Mouse (Mus musculus): ENCODE data around the gene Golga3. TPM values are rescaled to one million over a fixed set of nuclear protein-coding genes. Genes with fewer than 3 reads are reported as not detected.

The Golga3 gene
- polyA plus RNA-seq, 1 experiment from 2014 or later = 26.0 TPM

GRCm38 (mm10) chr5:110269141-110270101, 92.9 kb downstream of the Golga3 start, which contains the start of gene Pgam5:
Gene Pgam5, minus strand, starts transcription at chr5:110269913.
- WGBS = under 1% methylated on average over 62 of the region's 66 CpGs
- peak within 1 kb of the TSS; percentile 24; the same call in 1 of the 2 replicates for H3K27ac ChIP-seq (ENCODE audit: low read depth, low read length)
- H3K27me3 ChIP-seq (ENCODE audit: control insufficient read depth, insufficient read depth, low read length) = no peaks in the 10 kb centered on the region
- peak within 1 kb of the TSS; percentile 93 for H3K4me2 ChIP-seq (replicated peaks; ENCODE audit: low read depth, low read length)
- DNase-seq (ENCODE audit: low spot score) = peak; percentile 97
- ATAC-seq (ENCODE audit: low FRiP score) = peak; percentile 92
- H3K4me3 ChIP-seq (ENCODE audit: low read depth, low read length) = peak within 1 kb of the TSS; percentile 97
- peaks cover 12% of the 10 kb centered on the region; the same call in 1 of the 2 replicates for H3K36me3 ChIP-seq (ENCODE audit: control insufficient read depth, insufficient read depth, low read length)
- H3K9ac ChIP-seq (ENCODE audit: low read depth, low read length) = peak within 1 kb of the TSS; percentile 93
- H3K9me3 ChIP-seq (ENCODE audit: control insufficient read depth, low read length) = no peaks in the 10 kb centered on the region
- H3K4me1 ChIP-seq (replicated peaks; ENCODE audit: control insufficient read depth, insufficient read depth, low read length) = no peaks in the 10 kb centered on the region

GRCm38 (mm10) chr5:110270242-110270641, 93.7 kb downstream of the Golga3 start:
- Histone ChIP-seq H3K4me3 (ENCODE audit: low read depth, low read length) (no peak overlapping the region), H3K27ac (ENCODE audit: low read depth, low read length) (no peak overlapping the region), H3K9ac (ENCODE audit: low read depth, low read length) (no peak overlapping the region), H3K9me3 (ENCODE audit: control insufficient read depth, low read length) (no peaks in the 10 kb centered on the region), H3K4me1 (replicated peaks; ENCODE audit: control insufficient read depth, insufficient read depth, low read length) (no peaks in the 10 kb centered on the region), H3K27me3 (ENCODE audit: control insufficient read depth, insufficient read depth, low read length) (no peaks in the 10 kb centered on the region), H3K4me2 (replicated peaks; ENCODE audit: low read depth, low read length) (no peak overlapping the region), H3K36me3 (ENCODE audit: control insufficient read depth, insufficient read depth, low read length) (peaks cover 4% of the 10 kb centered on the region; the same call in 1 of the 2 replicates)
- ATAC-seq (ENCODE audit: low FRiP score) (peak; percentile 45; the same call in 1 of the 2 replicates), DNase-seq (ENCODE audit: low spot score) (no peak)
- WGBS = 94% methylated on average over 6 of the region's 6 CpGs

DNA sequence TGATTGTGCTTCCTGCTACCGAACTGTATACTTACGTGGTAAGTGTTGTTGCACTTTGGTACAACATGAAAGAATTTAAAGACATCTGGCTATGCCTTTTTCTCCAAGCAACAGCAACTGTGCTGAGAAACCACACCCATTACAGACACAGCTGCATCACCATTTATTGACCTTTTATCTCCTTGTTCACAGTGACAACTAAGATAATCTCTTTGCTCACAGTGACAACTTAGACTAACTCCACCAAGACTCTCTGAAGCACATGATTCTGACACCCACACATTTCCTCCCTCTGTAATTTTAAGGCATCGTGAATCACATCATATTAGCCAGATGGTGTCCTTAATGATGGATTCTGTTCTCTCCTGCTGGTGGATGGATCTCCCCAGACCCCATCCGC, 97.6 kb downstream of the Golga3 start:
- ATAC-seq (ENCODE audit: low FRiP score) (no peak), DNase-seq (ENCODE audit: low spot score) (no peak)
- no peaks in the 10 kb centered on the region for H3K27me3 ChIP-seq (ENCODE audit: control insufficient read depth, insufficient read depth, low read length)
- no peaks in the 10 kb centered on the region for H3K4me1 ChIP-seq (replicated peaks; ENCODE audit: control insufficient read depth, insufficient read depth, low read length)
- no peak overlapping the region for H3K4me2 ChIP-seq (replicated peaks; ENCODE audit: low read depth, low read length)
- no peaks in the 10 kb centered on the region for H3K9me3 ChIP-seq (ENCODE audit: control insufficient read depth, low read length)
- H3K9ac ChIP-seq (ENCODE audit: low read depth, low read length) = no peak overlapping the region
- H3K4me3 ChIP-seq (ENCODE audit: low read depth, low read length) = no peak overlapping the region
- H3K36me3 ChIP-seq (ENCODE audit: control insufficient read depth, insufficient read depth, low read length) = no peaks in the 10 kb centered on the region
- 91% methylated on average over 4 of the region's 4 CpGs for WGBS
- no peak overlapping the region for H3K27ac ChIP-seq (ENCODE audit: low read depth, low read length)

DNA sequence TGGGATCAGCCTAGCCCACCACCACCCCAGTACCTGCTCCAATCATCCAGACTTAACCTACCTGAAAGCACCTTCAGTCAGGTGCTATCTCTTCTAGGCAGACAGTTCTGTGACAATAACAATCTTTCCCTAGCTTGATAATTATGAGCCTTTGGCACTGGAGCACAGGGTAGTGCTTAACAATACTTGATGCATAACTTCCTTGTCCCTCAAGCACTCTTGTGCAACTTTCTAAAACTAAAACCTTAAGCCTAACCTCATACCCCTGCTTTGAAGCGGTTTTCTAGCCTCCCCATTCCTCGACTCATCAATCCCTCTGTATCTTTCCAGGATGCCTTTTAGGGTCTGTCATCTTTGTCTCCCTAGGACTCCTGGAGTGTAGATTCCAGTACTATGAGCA, 98.3 kb downstream of the Golga3 start:
- H3K27me3 ChIP-seq (ENCODE audit: control insufficient read depth, insufficient read depth, low read length) = no peaks in the 10 kb centered on the region
- ATAC-seq (ENCODE audit: low FRiP score) = no peak
- H3K9me3 ChIP-seq (ENCODE audit: control insufficient read depth, low read length) = no peaks in the 10 kb centered on the region
- H3K4me2 ChIP-seq (replicated peaks; ENCODE audit: low read depth, low read length) = no peak overlapping the region
- no peak overlapping the region for H3K4me3 ChIP-seq (ENCODE audit: low read depth, low read length)
- H3K36me3 ChIP-seq (ENCODE audit: control insufficient read depth, insufficient read depth, low read length) = no peaks in the 10 kb centered on the region
- no peak for DNase-seq (ENCODE audit: low spot score)
- WGBS = 80% methylated on average over 2 of the region's 2 CpGs
- no peaks in the 10 kb centered on the region for H3K4me1 ChIP-seq (replicated peaks; ENCODE audit: control insufficient read depth, insufficient read depth, low read length)
- H3K9ac ChIP-seq (ENCODE audit: low read depth, low read length) = no peak overlapping the region
- no peak overlapping the region for H3K27ac ChIP-seq (ENCODE audit: low read depth, low read length)

Other genes starting within 250 kb of the Golga3 start
- gene Zfp932, start 180.2 kb upstream of the Golga3 start, polyA plus RNA-seq (2014; fragmentation: Nextera tagmentation; extraction: Ambion mirVana) = 21.2 and 24.4 TPM in 2 replicates
- gene Gm17655, start 104.2 kb upstream of the Golga3 start, polyA plus RNA-seq (2014; fragmentation: Nextera tagmentation; extraction: Ambion mirVana) = 5.5 and 6.4 TPM in 2 replicates
- gene Gm35315, start 82.3 kb upstream of the Golga3 start, polyA plus RNA-seq (2014; fragmentation: Nextera tagmentation; extraction: Ambion mirVana) = 0.80 and 1.0 TPM in 2 replicates
- gene Plcxd1, start 76.7 kb upstream of the Golga3 start, polyA plus RNA-seq (2014; fragmentation: Nextera tagmentation; extraction: Ambion mirVana) = 0.64 and 0.76 TPM in 2 replicates
- gene Gtpbp6, start 68.5 kb upstream of the Golga3 start, polyA plus RNA-seq (2014; fragmentation: Nextera tagmentation; extraction: Ambion mirVana) = 26.6 and 29.5 TPM in 2 replicates
- 8.6 and 10.7 TPM in 2 replicates for gene Zfp605, start 66.6 kb upstream of the Golga3 start, polyA plus RNA-seq (2014; fragmentation: Nextera tagmentation; extraction: Ambion mirVana)
- gene Chfr, start 40.9 kb upstream of the Golga3 start, polyA plus RNA-seq (2014; fragmentation: Nextera tagmentation; extraction: Ambion mirVana) = 86.9 and 88.5 TPM in 2 replicates
- 38.7 and 46.5 TPM in 2 replicates for gene Ankle2, start 54.3 kb downstream of the Golga3 start, polyA plus RNA-seq (2014; fragmentation: Nextera tagmentation; extraction: Ambion mirVana)
- gene Pgam5, start 93.2 kb downstream of the Golga3 start, polyA plus RNA-seq (2014; fragmentation: Nextera tagmentation; extraction: Ambion mirVana) = 88.9 and 94.3 TPM in 2 replicates
- 7.9 and 10.0 TPM in 2 replicates for gene Pxmp2, start 109.5 kb downstream of the Golga3 start, polyA plus RNA-seq (2014; fragmentation: Nextera tagmentation; extraction: Ambion mirVana)
- gene Pole, start 109.6 kb downstream of the Golga3 start, polyA plus RNA-seq (2014; fragmentation: Nextera tagmentation; extraction: Ambion mirVana) = 28.5 and 30.1 TPM in 2 replicates
- gene P2rx2, start 166.5 kb downstream of the Golga3 start, polyA plus RNA-seq (2014; fragmentation: Nextera tagmentation; extraction: Ambion mirVana) = 0.67 and 0.91 TPM in 2 replicates
- gene Lrcol1, start 168.0 kb downstream of the Golga3 start, polyA plus RNA-seq (2014; fragmentation: Nextera tagmentation; extraction: Ambion mirVana) = not detected in 2 replicates

Data from hindbrain, embryonic 11.5 days (tissue).